Mouse (Mus musculus): ENCODE data around the gene Grk5.

- TF ChIP-seq CTCF (IDR thresholded peaks at IDR 0.05; ENCODE audit: low read depth, low read length), result no peak
- TF ChIP-seq POLR2A (IDR thresholded peaks at IDR 0.05; ENCODE audit: borderline replicate concordance, low read depth, low read length), result no peak
These were observed 51.3 kb downstream of the Grk5 start for GRCm38 (mm10) chr19:60940866-60941265.

Data from bone marrow macrophage, adult 2 months (primary cell).